Mouse (Mus musculus) spleen, adult 18-20 months (tissue): ENCODE measurements around the gene Ugt1a7c.

Source experiments
- DNase-seq, 2 experiments: peaks; one replicate each; pipeline ENCODE4 v3.0.0; 2022; ENCODE audit warnings: mixed read lengths in 2 of 2

The Ugt1a7c gene

GRCm38 (mm10) chr1:88263778-88264177 lies 168.9 kb downstream of the Ugt1a7c start:
- DNase-seq, result peak in 1 of 2 experiments; percentile 15

DNA sequence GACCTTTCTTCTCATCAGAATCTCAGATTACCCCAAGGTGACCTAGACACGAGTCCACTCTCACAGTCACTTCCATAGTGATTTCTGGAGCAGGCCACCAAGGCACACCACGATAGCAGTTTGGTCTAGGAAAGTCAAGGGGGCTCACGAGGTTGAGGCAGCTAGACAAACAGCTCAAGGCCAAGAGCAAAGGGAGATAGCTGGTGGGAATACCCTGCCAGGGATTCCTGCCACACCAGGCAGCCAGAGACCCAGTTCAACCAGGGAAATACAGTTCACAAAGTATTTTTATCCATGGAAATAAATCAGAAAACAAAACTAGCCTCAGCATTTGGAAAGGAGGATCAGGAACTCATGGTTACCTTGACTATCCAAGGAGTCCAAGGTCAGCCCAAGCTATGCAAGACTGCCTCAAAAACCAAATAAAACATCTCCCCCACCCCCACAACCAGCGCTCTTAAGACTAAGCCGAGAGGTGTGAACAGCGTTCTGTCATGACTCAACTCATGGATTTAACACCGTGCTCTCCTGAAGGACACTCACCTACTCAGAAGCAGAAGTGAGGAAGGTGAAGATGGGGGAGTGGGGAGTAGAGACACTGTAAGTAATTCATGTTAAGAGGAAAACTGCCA lies 169.5 kb downstream of the Ugt1a7c start:
- no peak for DNase-seq

DNA sequence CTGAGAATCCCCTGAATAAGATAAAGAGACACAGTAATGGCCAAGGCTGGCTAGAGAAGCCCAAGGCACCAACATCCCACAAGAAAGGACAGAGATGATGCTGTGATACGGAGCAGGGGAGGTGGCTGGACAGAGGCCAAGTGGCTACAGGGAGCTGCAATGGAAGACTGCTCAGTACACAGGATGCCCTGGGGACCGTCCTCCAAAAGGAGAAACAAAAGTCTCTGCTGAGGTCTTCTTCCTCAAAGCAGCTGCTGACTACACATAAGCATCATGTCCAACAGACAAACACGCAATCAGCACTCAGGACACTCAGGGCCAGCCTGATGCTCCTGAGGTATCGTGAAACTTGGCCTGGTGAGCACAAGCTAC lies 170.0 kb downstream of the Ugt1a7c start:
- DNase-seq, result peak in 1 of 2 experiments; percentile 12

- peak in 1 of 2 experiments; percentile 17 for DNase-seq
These were observed 171.3 kb downstream of the Ugt1a7c start for GRCm38 (mm10) chr1:88266123-88266522.

- DNase-seq, result no peak
These were observed 172.6 kb downstream of the Ugt1a7c start for GRCm38 (mm10) chr1:88267489-88267888.

- no peak for DNase-seq
These were observed 173.2 kb downstream of the Ugt1a7c start for GRCm38 (mm10) chr1:88268070-88268469.
